Mouse (Mus musculus): ENCODE data around the gene Dzip1.

Dzip1 gene

DNA sequence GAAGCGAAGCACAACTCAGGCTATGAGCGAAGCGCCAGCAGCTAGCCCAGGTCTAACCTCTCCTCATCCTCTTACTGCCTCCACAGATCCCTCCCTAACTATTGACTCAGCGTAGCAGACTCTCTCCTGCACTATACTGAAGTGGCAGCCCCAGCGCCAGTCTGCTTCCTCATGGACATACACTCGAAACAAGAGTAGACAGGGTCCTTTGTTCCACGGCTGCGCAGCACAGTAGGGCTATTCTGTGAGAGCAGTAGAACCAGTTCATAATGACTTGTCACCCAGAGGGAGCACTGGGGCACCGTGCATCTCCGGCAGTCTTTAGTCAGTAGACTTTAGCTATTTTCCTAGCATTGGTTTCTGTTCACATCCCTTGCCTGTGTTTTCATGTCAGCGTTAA is 89.1 kb downstream of the Dzip1 start:
- DNase-seq (ENCODE audit: low spot score in 2 of 2) = no peak

DNA sequence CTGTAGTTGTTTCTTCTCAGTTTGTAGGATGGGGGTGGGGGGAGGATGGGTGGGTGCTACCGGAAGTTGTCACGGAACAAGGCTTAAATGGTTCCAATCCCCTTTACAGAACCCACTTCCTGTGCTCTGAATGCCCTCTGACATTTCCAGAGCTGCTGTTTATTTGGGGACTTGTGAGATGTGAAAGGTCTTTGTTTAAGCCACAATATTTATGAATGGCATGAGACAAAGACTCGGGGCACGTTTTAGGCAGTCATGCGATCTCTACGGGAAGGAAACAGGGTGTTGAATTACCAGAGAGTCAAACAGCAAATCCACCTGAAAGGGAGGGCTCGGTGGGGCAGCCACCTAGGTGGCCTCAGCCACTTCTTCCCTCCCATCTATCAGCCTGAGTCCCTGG is 90.9 kb downstream of the Dzip1 start:
- no peak for DNase-seq (ENCODE audit: low spot score in 2 of 2)

DNA sequence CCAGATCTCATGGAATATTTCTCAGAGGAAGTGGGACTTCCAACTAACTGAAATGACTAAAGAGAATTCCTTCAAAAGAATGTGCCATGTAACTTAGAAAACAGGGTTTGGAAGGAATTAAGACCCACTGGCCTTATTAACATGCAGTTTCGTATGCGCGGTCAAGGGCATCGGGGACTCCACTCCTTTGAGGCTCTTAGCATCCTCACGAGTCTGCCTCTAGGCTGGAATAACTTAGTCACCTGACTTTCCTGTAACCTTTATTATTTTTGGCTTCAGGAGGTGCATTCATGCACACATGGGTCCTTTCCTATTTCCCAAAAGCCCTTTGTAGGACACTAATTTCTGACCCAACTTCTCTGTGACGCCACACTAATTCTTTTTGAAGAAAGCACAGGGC is 92.0 kb downstream of the Dzip1 start:
- DNase-seq (ENCODE audit: low spot score in 2 of 2) = no peak

DNA sequence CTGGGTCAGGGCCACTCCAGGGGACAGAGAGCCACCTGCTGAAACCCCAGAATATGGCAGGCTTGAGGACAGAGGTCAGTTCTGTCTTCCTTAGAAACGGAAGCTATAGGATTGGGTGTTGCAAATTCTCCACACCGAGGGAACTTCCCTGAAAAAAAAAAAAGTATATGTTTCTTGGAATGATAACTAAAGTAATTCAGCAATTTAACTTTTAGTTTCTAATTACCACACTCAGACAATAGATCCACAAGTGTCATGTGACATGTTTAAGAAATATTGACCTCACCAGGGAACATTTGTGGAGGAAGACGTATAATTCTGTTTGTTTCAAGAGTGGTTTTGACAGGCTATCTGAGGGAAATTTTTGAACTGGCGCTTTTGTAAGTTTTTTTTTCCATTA is 93.7 kb downstream of the Dzip1 start:
- no peak for DNase-seq (ENCODE audit: low spot score in 2 of 2)

DNA sequence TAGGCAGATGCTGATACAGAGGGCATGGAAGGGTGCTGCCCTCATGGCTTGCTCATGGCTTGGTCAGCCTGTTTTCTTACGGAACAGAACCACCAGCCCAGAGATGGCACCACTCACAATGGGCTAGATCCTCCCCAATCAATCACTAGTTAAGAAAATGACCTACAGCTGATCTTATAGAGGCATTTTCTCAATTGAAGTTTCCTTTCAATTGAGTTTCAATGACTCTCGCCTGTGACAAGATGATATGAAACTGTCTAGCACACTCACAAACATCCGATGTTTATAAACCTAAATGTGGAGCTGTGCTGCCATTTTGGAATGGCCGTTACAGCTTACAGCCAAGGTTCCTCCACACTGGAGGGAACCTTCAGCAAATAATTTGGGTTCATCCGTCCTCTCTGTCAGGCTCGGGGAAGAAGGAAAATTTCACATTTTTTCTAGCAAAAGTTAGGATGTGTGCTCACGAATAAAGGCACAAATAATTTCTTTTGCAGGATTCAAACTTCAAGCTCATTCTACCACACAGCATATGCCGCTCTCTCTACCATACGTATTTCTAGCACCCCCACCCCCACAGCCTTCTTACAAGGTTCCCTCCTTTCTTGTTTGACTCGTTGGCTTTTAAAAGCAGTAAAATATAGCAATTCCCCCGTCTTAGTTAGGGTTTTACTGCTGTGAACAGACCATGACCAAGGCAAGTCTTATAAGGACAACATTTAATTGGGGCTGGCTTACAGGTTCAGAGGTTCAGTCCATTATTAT is 95.7 kb downstream of the Dzip1 start:
- DNase-seq (ENCODE audit: low spot score in 2 of 2) = no peak

DNA sequence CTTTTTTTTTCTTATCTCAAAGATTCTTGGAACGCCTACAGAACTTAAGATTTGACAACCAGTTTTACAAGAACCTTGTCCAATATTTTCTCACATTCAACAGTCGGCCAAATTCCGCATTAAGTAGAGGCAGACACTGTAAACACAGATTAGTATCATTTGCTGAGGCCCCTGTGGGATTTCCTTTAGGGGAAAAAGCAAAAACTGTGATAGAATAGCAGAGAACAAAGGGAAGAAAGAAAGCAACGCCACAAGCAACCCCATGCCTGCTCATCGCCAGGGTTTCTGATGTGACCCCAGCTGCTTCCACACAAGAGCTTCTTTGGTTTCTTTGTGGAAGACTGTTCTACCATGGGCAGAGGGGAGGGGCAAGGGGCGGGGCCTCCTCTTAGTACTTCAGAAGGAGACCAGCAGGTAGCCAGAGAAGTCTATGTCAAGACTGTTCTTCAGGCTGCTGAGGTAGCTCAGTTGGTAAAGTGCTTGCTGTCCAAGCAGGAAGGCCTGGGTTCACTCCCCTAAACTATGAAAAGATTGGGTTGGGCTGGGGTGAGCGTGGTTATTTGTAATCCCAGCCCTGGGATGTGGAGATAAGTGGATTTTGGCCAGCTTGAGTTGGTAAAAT is 97.9 kb downstream of the Dzip1 start:
- no peak for DNase-seq (ENCODE audit: low spot score in 2 of 2)

DNA sequence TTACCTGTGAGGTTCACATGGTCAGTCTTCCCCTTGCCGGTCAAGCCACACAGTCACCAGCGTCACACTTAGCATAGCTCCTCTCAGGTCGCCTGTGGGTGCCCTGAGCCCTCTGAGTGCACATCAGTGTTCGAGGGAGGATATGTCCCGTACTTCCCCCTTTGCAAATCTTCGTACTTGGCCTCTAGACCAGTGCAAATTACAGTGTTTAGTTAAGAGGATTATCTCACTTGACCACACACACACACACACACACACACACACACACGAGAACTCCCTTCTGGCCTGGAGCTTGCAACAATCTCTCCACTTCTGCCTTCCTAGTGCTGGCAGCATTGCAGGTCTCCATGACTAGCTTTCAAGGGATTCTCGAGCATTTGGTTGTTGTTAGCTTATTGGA is 98.9 kb downstream of the Dzip1 start:
- no peak for DNase-seq (ENCODE audit: low spot score in 2 of 2)
